Mouse (Mus musculus) E14TG2a.4 (cell line): ENCODE measurements around the gene Tlk2.

Experiments used
- CTCF ChIP-seq: conservative IDR thresholded peaks from 2 replicates; pipeline ENCODE4 v1.5.1; 2014; ENCODE audit warnings: low read length
- POU5F1 ChIP-seq: IDR thresholded peaks from 2 replicates; pipeline ENCODE4 v1.6.1; 2014; ENCODE audit warnings: low read length, borderline replicate concordance

- TF ChIP-seq CTCF = no peak
- TF ChIP-seq POU5F1 = no peak
These were observed 916 bp downstream of the Tlk2 start for GRCm38 (mm10) chr11:105179523-105179922.
